Mouse (Mus musculus): ENCODE measurements around the gene Esp6.
"Not testable (repeated sequence)": the region's sequence is repeated elsewhere in the genome, so short reads cannot be mapped to it uniquely, and the experiment has no call there.

Gene Esp6

DNA sequence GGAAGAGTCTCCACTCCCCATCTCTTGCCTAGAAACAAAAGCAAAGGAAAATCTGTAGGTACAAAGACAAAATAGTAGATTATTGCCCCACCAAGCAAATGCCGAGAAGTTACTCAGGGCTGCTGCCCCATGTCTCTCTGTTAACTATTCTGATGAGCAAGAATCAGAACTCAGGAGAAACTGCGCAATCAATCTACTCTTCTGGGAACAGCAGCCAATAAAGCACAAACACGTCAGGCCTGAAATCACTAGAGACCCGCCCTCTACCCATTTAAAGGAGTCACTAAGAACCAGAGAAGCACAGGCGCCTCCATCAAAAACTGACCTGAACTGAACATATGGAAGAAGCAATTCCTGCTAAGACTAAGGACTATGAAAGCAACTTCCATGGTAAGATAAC lies at the start of gene Esp6:
TSS of gene Esp6 (plus strand) at position 301 of the 400 bp plus-strand sequence.
- POLR2A ChIA-PET: no interaction called here

DNA sequence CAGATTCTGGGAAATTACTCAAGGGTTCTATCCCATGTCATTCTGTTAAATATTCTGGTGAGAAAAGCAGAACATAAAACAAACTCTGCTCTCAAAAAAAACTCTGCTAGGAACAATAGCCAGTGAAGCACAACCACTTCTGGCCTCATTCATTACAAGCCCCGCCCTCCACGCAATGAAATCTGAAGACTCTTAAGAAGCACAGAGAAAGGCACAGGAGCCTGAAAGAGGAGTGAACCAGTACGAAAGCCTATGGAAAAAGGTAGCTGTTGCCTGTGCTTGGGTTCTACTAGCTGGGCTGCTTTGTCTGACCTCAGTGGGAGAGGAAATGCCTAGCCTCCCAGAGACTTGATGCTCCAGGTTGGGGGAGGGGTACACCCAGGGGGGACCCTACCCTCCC lies 41.5 kb upstream of the Esp6 start, which contains the start of gene Esp8:
TSS of gene Esp8 (plus strand) at position 205 of the 400 bp plus-strand sequence.
- ChIA-PET CTCF (no interaction called here), POLR2A (no interaction called here)

More for the DNA sequence above, at the start of gene Esp6:
- CTCF ChIA-PET: no interaction called here

GRCm38 (mm10) chr17:40529813-40530212 lies 31.5 kb upstream of the Esp6 start:
- CTCF ChIA-PET: no interaction called here
- POLR2A ChIA-PET: no interaction called here

DNA sequence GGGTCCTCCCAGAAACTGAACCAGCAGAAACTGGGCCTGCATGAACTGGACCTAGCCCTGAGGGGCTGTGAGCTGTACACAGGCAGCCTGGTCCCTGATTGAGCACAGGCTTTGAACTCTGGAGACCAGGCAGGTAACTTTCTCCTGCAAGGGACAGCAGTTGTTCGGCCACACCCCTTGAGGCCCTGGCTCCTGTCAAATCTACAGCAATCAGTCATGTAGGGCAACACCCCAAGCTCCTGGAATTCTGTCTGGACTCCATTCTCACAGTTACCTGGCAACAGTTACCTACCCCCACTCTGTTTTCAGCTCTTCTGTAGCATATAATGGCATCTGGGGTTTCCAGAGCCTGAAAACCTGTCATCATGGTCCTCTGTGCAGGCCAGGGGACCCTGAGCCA lies 30.2 kb upstream of the Esp6 start:
- ChIA-PET CTCF (no interaction called here), POLR2A (no interaction called here)

- POLR2A ChIA-PET: interaction anchor here in 1 of 4 experiments (0.5 kb wide), 1 partner anchor 248 kb away, joined by 3 read pairs; no protein-coding TSS in a partner anchor
- CTCF ChIA-PET: not testable (repeated sequence)
These were observed 14.3 kb upstream of the Esp6 start for GRCm38 (mm10) chr17:40547005-40547404.

GRCm38 (mm10) chr17:40553470-40553869 lies 7.8 kb upstream of the Esp6 start:
- POLR2A ChIA-PET: no interaction called here

DNA sequence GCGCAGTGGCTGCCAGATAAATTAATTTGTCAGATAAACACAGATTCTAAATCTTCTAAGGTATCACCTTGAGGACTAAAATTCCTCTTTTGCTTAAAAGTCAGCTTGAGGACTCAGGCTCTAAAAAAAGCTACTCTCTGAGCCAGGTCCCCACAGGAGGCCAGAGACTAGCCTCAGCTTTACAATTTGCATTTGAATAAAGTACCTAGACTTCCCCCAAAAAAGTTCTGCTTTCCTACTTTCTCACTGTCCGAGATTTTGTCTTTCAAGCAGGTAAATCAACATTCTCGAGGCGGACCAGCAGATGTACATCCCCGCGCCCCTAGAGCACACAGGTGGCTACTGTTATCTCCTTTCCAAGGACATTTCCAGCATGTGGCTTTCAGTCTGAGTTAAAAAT lies 22.6 kb downstream of the Esp6 start:
- CTCF ChIA-PET, POLR2A ChIA-PET: not testable (repeated sequence)

More at GRCm38 (mm10) chr17:40553470-40553869, 7.8 kb upstream of the Esp6 start:
- CTCF ChIA-PET: no interaction called here

DNA sequence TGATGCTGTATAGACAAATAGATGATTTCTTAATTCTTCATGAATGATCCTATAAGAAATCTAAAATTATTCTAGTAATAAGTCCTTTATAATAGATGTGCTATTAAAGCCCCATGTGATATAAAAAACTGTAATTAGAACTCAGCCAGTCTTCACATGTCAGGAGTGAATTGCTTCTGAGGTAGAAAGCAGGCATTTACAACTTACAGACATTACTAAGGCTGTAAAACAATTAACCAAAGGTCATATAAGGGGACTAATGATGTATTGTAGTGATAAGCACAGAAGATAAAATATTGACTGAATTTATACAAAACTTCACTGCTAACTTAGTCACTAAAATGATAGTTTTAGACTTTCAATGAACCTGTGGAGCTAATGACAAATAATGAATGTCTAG lies 30.0 kb downstream of the Esp6 start:
- ChIA-PET POLR2A (no interaction called here), CTCF (interaction anchor here in 1 of 4 experiments (0.6 kb wide), 1 partner anchor 812 kb away, joined by 3 read pairs; no protein-coding TSS in a partner anchor)

GRCm38 (mm10) chr17:40598294-40598693 lies 37.0 kb downstream of the Esp6 start, which contains the start of gene Esp4:
TSS of gene Esp4 (plus strand) at chr17:40598594.
- CTCF ChIA-PET: no interaction called here
- POLR2A ChIA-PET: no interaction called here
